Mouse (Mus musculus): ENCODE results near the gene D330020A13Rik.

- no peak for TF ChIP-seq CTCF (IDR thresholded peaks at IDR 0.05; ENCODE audit: control insufficient read depth, insufficient read depth, insufficient read length)
- TF ChIP-seq MYOG (IDR thresholded peaks at IDR 0.05; ENCODE audit: control insufficient read depth, extremely low read depth, insufficient read length): no peak
These were observed 26.2 kb downstream of the D330020A13Rik start for GRCm38 (mm10) chr6:120320369-120320768.
